Mouse (Mus musculus): ENCODE measurements around the gene Ifrd2.

GRCm38 (mm10) chr9:107551117-107551889, 36.1 kb upstream of the Ifrd2 start, which contains the start of gene Rassf1:
- TF ChIP-seq CTCF (IDR thresholded peaks at IDR 0.05; ENCODE audit: extremely low read depth, insufficient read depth, insufficient read length, insufficient replicate concordance) (no peak), POLR2A (IDR thresholded peaks at IDR 0.05; ENCODE audit: low read depth, low read length) (no peak)
